Mouse (Mus musculus) hindbrain, embryonic 11.5 days (tissue): ENCODE results near the gene Gm4559. TPM values are rescaled to one million over a fixed set of nuclear protein-coding genes. Genes with fewer than 3 reads are reported as not detected.
A peak's percentile ranks its signal among the peaks of the same experiment; 100 is the strongest.
"Not testable (repeated sequence)": the region's sequence is repeated elsewhere in the genome, so short reads cannot be mapped to it uniquely, and the experiment has no call there.

Experiments
- ATAC-seq: fragments of 200-750 bp; cut with Nextera tagmentation; 2 replicates; pipeline ENCODE4 v1.8.0; 2017; ENCODE audit warnings: mild to moderate bottlenecking, moderate TSS enrichment, moderate library complexity; ENCODE audit not compliant: low FRiP score
- DNase-seq: peaks from one replicate; pipeline ENCODE4 v3.0.0-alpha.2; 2015; ENCODE audit warnings: low spot score
- H3K27ac ChIP-seq: fragments of 300-500 bp; sonication (generic); 2 replicates; pipeline ENCODE4 v1.5.1; 2014; ENCODE audit warnings: mild to moderate bottlenecking, low read depth, low read length
- H3K27me3 ChIP-seq: fragments of 300-500 bp; sonication (generic); 2 replicates; pipeline ENCODE4 v1.6.1; 2014; ENCODE audit warnings: mild to moderate bottlenecking, low read length, moderate library complexity, mixed read lengths; ENCODE audit not compliant: control insufficient read depth, insufficient read depth
- H3K36me3 ChIP-seq: fragments of 300-500 bp; sonication (generic); 2 replicates; pipeline ENCODE4 v1.6.1; 2014; ENCODE audit warnings: mild to moderate bottlenecking, low read length, moderate library complexity, mixed read lengths; ENCODE audit not compliant: control insufficient read depth, insufficient read depth
- H3K4me1 ChIP-seq: fragments of 300-500 bp; sonication (generic); replicated peaks from 2 replicates; pipeline ENCODE4 v1.6.1; 2014; ENCODE audit warnings: low read length, mixed read lengths; ENCODE audit not compliant: control insufficient read depth, insufficient read depth
- H3K4me2 ChIP-seq: fragments of 300-500 bp; sonication (generic); replicated peaks from 2 replicates; pipeline ENCODE4 v1.6.1; 2014; ENCODE audit warnings: mild to moderate bottlenecking, low read depth, low read length
- H3K4me3 ChIP-seq: fragments of 300-500 bp; sonication (generic); 2 replicates; pipeline ENCODE4 v1.5.1; 2014; ENCODE audit warnings: low read depth, low read length
- H3K9ac ChIP-seq: fragments of 300-500 bp; sonication (generic); 2 replicates; pipeline ENCODE4 v1.6.1; 2014; ENCODE audit warnings: low read depth, low read length
- H3K9me3 ChIP-seq: fragments of 300-500 bp; sonication (generic); 2 replicates; pipeline ENCODE4 v1.6.1; 2016; ENCODE audit warnings: low read length; ENCODE audit not compliant: control insufficient read depth
- WGBS: fragments of 180-500 bp; shearing (Covaris S2); extraction: QIAGEN DNeasy Blood & Tissue Kit; methylation state at CpG from one replicate; pipeline ENCODE4 v1.1.7; 2014; 5-methylcytosine and 5-hydroxymethylcytosine counted together
- polyA plus RNA-seq: library from polyadenylated mRNA; unstranded; fragments of >200 nt; fragmentation: Nextera tagmentation; extraction: Ambion mirVana; gene quantifications from 2 replicates; pipeline ENCODE4 v1.2.1, GENCODE M21; 2014

Gene Gm4559
- not detected in 2 replicates for polyA plus RNA-seq

DNA sequence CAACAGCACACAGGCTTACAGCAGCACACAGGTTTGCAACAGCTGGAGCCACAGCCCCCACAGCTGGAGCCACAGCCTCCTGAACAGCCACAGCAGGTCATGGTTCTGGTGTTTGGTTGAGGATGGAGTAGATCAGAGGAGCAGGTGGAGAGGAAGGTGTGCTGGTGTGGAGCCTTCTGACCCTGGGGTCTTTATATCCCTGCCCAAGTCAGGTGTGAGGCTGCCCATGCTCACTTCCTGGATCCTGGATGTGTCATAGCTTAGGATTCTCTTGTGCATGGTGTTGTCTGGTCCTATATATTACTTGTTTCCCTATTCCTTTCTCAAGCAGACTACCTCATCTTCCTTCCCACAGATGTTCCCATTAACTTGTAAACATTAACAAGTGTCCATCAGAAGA lies at the start of gene Gm4559:
Gm4559 (minus strand) TSS at position 101 of the 400 bp plus-strand sequence.
- DNase-seq, H3K27ac ChIP-seq, H3K9ac ChIP-seq, H3K4me1 ChIP-seq, ATAC-seq, H3K9me3 ChIP-seq, H3K4me3 ChIP-seq, H3K27me3 ChIP-seq, H3K4me2 ChIP-seq, H3K36me3 ChIP-seq: not testable (repeated sequence)

DNA sequence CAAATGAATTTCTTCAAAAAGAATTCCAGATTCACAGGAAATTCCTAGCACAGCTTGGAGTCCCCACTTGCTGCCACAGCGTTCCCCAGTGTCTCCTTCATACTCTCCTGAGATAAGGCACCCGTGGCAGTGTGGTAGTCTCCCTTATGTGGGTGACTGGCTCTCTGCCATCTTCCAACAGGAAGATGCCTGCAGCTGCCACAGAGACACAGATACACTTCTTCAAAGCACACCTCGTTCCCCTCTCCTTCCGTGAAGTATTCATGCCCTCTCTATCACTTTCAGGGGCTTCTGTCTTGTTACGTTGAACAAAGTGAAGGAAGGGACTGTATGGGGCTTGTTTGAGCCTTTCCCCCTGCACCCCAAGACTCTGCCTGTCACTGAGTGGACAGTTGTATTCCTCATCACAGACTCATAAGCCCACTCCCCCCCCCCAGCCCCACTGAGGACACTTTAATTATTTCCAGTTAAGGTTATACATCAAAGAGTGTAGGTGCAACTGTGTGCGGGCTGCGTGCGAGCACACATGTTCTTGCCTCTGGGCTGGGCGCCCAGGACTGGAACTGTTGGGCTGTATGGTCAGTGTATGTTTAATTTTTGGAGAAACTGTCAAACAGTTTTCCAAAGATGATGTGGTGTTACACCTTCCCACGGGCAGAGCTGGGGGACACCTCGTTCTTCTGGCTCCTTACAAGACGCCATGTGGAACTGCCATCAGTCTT lies 49.4 kb upstream of the Gm4559 start:
- no peaks in the 10 kb centered on the region for H3K27me3 ChIP-seq
- no peak for DNase-seq

DNA sequence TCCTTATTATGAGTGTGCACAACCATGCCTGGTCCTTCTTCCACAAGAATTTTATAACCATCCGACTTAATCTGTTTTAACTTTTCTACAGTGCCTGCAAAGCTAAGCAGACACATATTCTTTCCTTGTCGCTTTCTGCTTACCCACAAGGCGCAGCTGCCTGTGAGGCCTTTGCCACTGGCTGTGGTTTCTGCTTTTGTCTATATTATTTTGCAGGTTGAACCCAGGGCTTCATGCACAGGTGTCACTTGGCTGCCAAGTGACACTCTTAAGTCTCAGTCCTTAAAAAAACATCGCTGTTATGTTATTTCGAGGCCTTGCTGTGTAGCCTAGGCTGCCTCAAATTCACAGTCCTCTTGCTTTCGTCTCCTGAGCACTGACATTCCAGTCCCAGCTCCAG lies 48.5 kb upstream of the Gm4559 start:
- Histone ChIP-seq H3K27me3 (no peaks in the 10 kb centered on the region), H3K4me2 (no peak overlapping the region), H3K27ac (no peak overlapping the region), H3K4me3 (no peak overlapping the region), H3K9me3 (no peaks in the 10 kb centered on the region), H3K9ac (no peak overlapping the region), H3K4me1 (no peaks in the 10 kb centered on the region), H3K36me3 (no peaks in the 10 kb centered on the region)
- no peak for DNase-seq
- ATAC-seq: no peak
- WGBS: 93% methylated on average over 6 of the region's 6 CpGs

More for the DNA sequence above, 49.4 kb upstream of the Gm4559 start:
- H3K9me3 ChIP-seq: no peaks in the 10 kb centered on the region
- no peaks in the 10 kb centered on the region for H3K4me1 ChIP-seq
- no peak overlapping the region for H3K4me3 ChIP-seq
- H3K9ac ChIP-seq: no peak overlapping the region
- no peak for ATAC-seq
- no peak overlapping the region for H3K4me2 ChIP-seq
- no peak overlapping the region for H3K27ac ChIP-seq
- no peaks in the 10 kb centered on the region for H3K36me3 ChIP-seq
- 87% methylated on average over 12 of the region's 12 CpGs for WGBS

DNA sequence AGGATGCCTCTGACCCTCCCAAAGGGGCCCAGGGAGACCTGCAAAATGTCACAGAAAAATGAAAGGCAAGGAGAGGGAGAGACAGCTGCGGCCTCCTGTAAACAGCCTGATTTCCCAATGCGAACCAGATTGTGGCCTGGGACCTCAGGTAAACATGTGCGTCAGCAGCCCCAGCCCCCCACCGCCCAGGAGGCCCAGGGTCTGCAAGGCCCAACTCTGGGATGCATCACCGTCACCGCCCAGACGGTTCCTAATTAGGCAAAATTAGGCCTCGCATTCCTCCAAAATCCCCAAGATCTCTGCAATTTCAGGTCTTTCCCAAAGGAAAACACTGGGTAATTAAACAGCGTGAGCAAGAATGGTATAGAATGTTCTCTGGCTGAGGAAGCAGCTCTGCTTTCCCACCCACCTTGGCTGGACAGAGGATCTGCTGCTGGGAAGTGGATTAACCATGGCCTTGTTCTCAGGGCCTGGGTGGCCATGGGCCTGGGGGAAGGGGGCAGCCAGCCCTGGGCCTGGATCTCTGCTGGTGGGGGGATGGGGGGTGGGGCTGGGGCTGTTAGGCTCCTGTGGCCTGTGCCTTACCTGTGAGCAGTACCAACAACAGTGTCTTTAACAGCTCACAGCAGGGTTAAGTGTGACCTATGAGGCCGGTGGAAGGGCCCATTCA lies 47.6 kb upstream of the Gm4559 start:
- not testable (repeated sequence) for ATAC-seq

DNA sequence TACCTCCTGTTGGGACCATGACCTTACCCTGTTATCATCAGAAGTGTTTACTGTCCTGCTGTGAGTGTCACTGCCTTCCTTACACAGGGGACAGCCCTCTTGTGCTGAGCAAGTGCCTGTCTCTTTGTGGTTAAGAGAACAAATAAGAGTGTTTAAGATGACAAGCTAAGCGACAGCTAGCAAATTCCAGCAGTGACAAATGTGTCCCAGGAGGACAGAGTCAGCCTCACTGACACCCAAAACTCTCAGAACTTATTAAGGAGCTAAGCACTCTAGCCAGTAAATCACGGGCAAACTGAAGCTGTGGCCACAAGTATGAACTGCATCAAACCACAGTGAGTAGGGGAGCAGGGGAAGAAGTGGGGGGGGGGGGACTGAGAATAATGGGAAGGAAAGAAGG lies 46.7 kb upstream of the Gm4559 start:
- no peaks in the 10 kb centered on the region for H3K4me1 ChIP-seq
- no peak overlapping the region for H3K27ac ChIP-seq
- no peak overlapping the region for H3K9ac ChIP-seq
- no peak overlapping the region for H3K4me3 ChIP-seq
- 35% methylated on average over 2 of the region's 2 CpGs for WGBS
- H3K4me2 ChIP-seq: no peak overlapping the region
- no peak for DNase-seq
- ATAC-seq: no peak
- no peaks in the 10 kb centered on the region for H3K27me3 ChIP-seq
- no peaks in the 10 kb centered on the region for H3K9me3 ChIP-seq
- no peaks in the 10 kb centered on the region for H3K36me3 ChIP-seq

More for the DNA sequence above, 47.6 kb upstream of the Gm4559 start:
- not testable (repeated sequence) for H3K27ac ChIP-seq, H3K36me3 ChIP-seq, H3K4me1 ChIP-seq, H3K27me3 ChIP-seq, H3K4me3 ChIP-seq, H3K4me2 ChIP-seq, H3K9ac ChIP-seq, H3K9me3 ChIP-seq, DNase-seq
- WGBS: 53% methylated on average over 3 of the region's 10 CpGs

DNA sequence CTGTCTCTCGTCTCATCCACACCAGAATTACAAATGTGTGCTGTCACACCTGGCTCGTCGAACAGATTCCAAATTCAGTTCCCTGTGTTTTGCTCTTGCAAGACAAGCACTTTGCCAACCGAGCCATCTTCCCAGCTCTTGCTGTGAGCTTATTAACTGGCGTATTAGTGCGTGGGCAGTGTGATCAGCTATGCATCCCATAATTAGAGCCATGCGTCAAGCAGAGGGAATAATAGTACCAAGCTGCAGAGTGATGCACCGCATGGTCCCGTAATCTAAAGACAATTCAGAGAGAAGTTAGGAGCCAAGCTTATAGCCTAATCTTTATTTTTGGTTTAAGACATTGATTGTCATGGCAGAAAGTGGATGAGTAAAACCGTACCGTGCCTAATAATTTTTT lies 45.0 kb upstream of the Gm4559 start:
- H3K4me3 ChIP-seq: no peak overlapping the region
- H3K27ac ChIP-seq: no peak overlapping the region
- H3K36me3 ChIP-seq: no peaks in the 10 kb centered on the region
- WGBS: 88% methylated on average over 11 of the region's 11 CpGs
- H3K9me3 ChIP-seq: no peaks in the 10 kb centered on the region
- DNase-seq (no peak), ATAC-seq (no peak)
- no peaks in the 10 kb centered on the region for H3K4me1 ChIP-seq
- no peaks in the 10 kb centered on the region for H3K27me3 ChIP-seq
- no peak overlapping the region for H3K9ac ChIP-seq
- H3K4me2 ChIP-seq: no peak overlapping the region

DNA sequence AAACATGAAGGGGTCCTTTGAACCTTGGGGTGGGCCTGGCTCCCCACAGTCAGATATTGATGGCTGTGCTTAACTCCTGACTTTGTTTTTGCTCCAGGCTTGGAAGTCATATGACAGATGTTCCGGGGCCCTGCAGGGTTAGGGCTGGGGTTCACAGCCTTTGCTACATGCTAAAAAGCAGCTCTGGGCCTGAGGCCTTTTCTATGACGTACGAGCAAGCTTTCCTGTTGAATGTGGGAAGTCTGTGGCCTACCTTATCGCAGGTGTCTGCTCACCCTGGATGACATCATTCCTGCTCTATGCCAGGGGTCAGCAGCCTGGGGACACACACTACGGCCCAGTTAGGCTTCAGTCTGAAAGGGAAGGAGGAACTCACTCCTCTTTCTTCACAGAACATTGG lies 43.1 kb upstream of the Gm4559 start:
- H3K4me3 ChIP-seq: no peak overlapping the region

DNA sequence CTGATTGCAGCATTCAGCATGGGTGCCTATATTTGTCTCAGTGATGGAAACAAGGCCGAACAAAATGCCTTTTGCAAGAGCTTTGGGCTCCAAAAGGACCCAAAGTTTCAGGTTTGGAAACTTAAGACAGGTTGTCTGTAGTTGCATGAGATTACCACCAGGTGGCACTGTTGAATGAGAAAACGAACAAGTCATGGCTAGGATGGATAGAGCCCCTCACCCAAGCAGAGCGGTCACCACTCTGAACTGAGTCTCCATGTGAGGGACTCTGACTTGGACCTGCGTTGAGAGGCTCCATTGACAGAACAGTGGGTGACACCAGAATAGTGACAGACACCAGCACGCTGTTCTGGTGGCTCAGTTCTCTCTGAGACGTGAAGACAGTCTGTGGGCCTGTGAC lies 42.4 kb upstream of the Gm4559 start:
- Histone ChIP-seq H3K4me3 (no peak overlapping the region), H3K27ac (no peak overlapping the region), H3K27me3 (no peaks in the 10 kb centered on the region), H3K4me2 (no peak overlapping the region), H3K9me3 (no peaks in the 10 kb centered on the region), H3K36me3 (no peaks in the 10 kb centered on the region), H3K9ac (no peak overlapping the region), H3K4me1 (no peaks in the 10 kb centered on the region)
- peak; percentile 71 for DNase-seq
- 0 out of 2 replicates have a peak, but pooled peaks have one; percentile 27 for ATAC-seq
- WGBS: 43% methylated on average over 6 of the region's 6 CpGs

More for the DNA sequence above, 43.1 kb upstream of the Gm4559 start:
- 75% methylated on average over 5 of the region's 5 CpGs for WGBS
- H3K9ac ChIP-seq: no peak overlapping the region
- DNase-seq (no peak), ATAC-seq (no peak)
- H3K27me3 ChIP-seq: no peaks in the 10 kb centered on the region
- no peak overlapping the region for H3K27ac ChIP-seq
- no peaks in the 10 kb centered on the region for H3K4me1 ChIP-seq
- H3K9me3 ChIP-seq: no peaks in the 10 kb centered on the region
- H3K36me3 ChIP-seq: no peaks in the 10 kb centered on the region
- no peak overlapping the region for H3K4me2 ChIP-seq
